Mouse (Mus musculus) liver, embryonic 14.5 days (tissue): ENCODE data around the gene Unk.

Source experiments
- CTCF ChIP-seq: IDR thresholded peaks from 2 replicates; pipeline ENCODE4 v1.5.1; 2016; ENCODE audit warnings: antibody characterized with exemption, low read depth, control low read depth
- EP300 ChIP-seq: IDR thresholded peaks from 2 replicates; pipeline ENCODE4 v1.6.1; 2016; ENCODE audit warnings: antibody characterized with exemption, low read depth

DNA sequence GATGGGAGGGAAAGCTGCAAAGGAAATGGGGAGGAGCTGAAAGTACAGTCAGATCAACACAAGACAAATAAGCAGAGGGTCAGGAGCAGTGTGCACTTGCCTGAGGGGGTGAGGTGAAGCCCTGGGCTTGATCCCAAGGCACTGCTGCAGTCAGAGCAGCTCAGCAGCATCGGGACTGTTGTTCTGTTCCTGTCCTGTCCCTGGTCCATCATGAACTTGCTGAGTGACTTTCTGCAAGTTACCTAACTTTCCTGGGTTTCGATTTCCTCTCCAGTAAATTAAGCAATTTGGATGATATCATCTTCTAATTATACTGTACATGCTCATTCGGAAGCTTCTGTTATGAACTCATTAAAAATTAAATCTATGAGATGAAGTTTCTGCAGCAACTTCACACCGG is 2.4 kb upstream of the Unk start, which contains the start of gene H3f3b:
- TF ChIP-seq CTCF (no peak), EP300 (no peak)
